Comparison of ENCODE assay signal across 8 mouse cellular contexts in genomic region chr13:3540166-3540565, GRCm38 (mm10). TPM values are rescaled to one million over a fixed set of nuclear protein-coding genes. Genes with fewer than 3 reads are reported as not detected.
A peak's percentile ranks its signal among the peaks of the same experiment; 100 is the strongest.
DNase-seq lines count a peak whose midpoint lies in the region; ATAC-seq lines count a peak whose summit lies in the region.

No protein-coding gene starts in this region.

- DNase-seq in liver, embryonic 11.5 days (ENCODE audit: low spot score) = no peak
- no peak for DNase-seq in liver
- DNase-seq in forebrain, embryonic 11.5 days (ENCODE audit: low spot score) = peak; percentile 54
- DNase-seq in embryo, embryonic 9.5 days (ENCODE audit: extremely low spot score) = no peak
- DNase-seq in ovary, postnatal 10 days (ENCODE audit: low spot score) = no peak

- H3K27me3 ChIP-seq in liver, embryonic 11.5 days (replicated peaks; ENCODE audit: control insufficient read depth, insufficient read depth, low read length) = no peaks in the 10 kb centered on the region
- H3K27me3 ChIP-seq in forebrain, embryonic 11.5 days (ENCODE audit: control insufficient read depth, insufficient read depth, low read length) = no peaks in the 10 kb centered on the region
- H3K27me3 ChIP-seq in limb, embryonic 12.5 days = no peaks in the 10 kb centered on the region
- H3K27me3 ChIP-seq in neural tube, embryonic 15.5 days (replicated peaks) = no peaks in the 10 kb centered on the region

- WGBS in liver, embryonic 11.5 days = 52% methylated on average over 2 of the region's 2 CpGs
- WGBS in forebrain, embryonic 11.5 days = 25% methylated on average over 2 of the region's 2 CpGs
- WGBS in limb, embryonic 12.5 days = 14% methylated on average over 2 of the region's 2 CpGs
- WGBS in neural tube, embryonic 15.5 days = 15% methylated on average over 2 of the region's 2 CpGs

- no peak overlapping the region for H3K27ac ChIP-seq in liver, embryonic 11.5 days (ENCODE audit: low read depth, low read length)
- no peak overlapping the region for H3K27ac ChIP-seq in forebrain, embryonic 11.5 days (ENCODE audit: low read depth, low read length)
- no peak overlapping the region for H3K27ac ChIP-seq in limb, embryonic 12.5 days
- no peak overlapping the region; the same call in 1 of the 2 replicates for H3K27ac ChIP-seq in neural tube, embryonic 15.5 days (replicated peaks)

- no peaks in the 10 kb centered on the region; the same call in 1 of the 2 replicates for H3K36me3 ChIP-seq in liver, embryonic 11.5 days (ENCODE audit: control insufficient read depth, insufficient read depth, low read length)
- no peaks in the 10 kb centered on the region for H3K36me3 ChIP-seq in forebrain, embryonic 11.5 days (ENCODE audit: control insufficient read depth, insufficient read depth, low read length)
- H3K36me3 ChIP-seq in limb, embryonic 12.5 days = no peaks in the 10 kb centered on the region
- no peaks in the 10 kb centered on the region for H3K36me3 ChIP-seq in neural tube, embryonic 15.5 days

- peak overlapping the region; percentile 85; the same call in 1 of the 2 replicates for H3K4me3 ChIP-seq in liver, embryonic 11.5 days (ENCODE audit: low read depth, low read length)
- peak overlapping the region; percentile 91; the same call in 1 of the 2 replicates for H3K4me3 ChIP-seq in forebrain, embryonic 11.5 days (ENCODE audit: low read depth, low read length)
- peak overlapping the region; percentile 92 for H3K4me3 ChIP-seq in limb, embryonic 12.5 days (replicated peaks)
- peak overlapping the region; percentile 96 for H3K4me3 ChIP-seq in neural tube, embryonic 15.5 days (replicated peaks)

- peak overlapping the region; percentile 82 for H3K4me2 ChIP-seq in liver, embryonic 11.5 days
- peak overlapping the region; percentile 59 for H3K4me2 ChIP-seq in forebrain, embryonic 11.5 days (ENCODE audit: low read depth, low read length, severe bottlenecking)
- peak overlapping the region; percentile 82 for H3K4me2 ChIP-seq in limb, embryonic 12.5 days
- peak overlapping the region; percentile 76 for H3K4me2 ChIP-seq in neural tube, embryonic 15.5 days

- ATAC-seq in liver, embryonic 11.5 days (replicated peaks; ENCODE audit: low FRiP score) = no peak
- 0 out of 2 replicates have a peak, but pooled peaks have one; percentile 2 for ATAC-seq in forebrain, embryonic 11.5 days (replicated peaks; ENCODE audit: low FRiP score)
- no peak for ATAC-seq in limb, embryonic 12.5 days (ENCODE audit: insufficient number of reproducible peaks, insufficient read depth, low FRiP score, low TSS enrichment, low read depth)
- no peak for ATAC-seq in neural tube, embryonic 15.5 days (ENCODE audit: low FRiP score)
- no peak for ATAC-seq in erythroid progenitor cell, adult 5-6 weeks (replicated peaks; ENCODE audit: low FRiP score, poor library complexity, severe bottlenecking)

- H3K9ac ChIP-seq in liver, embryonic 11.5 days (ENCODE audit: low read depth, low read length) = no peak overlapping the region
- H3K9ac ChIP-seq in forebrain, embryonic 11.5 days (ENCODE audit: low read length) = no peak overlapping the region
- H3K9ac ChIP-seq in limb, embryonic 12.5 days (replicated peaks) = no peak overlapping the region
- H3K9ac ChIP-seq in neural tube, embryonic 15.5 days (replicated peaks) = 0 out of 2 replicates have a peak overlapping the region, but pooled peaks have one; percentile 18

- no peaks in the 10 kb centered on the region for H3K9me3 ChIP-seq in liver, embryonic 11.5 days (ENCODE audit: control insufficient read depth, low read length)
- no peaks in the 10 kb centered on the region; the same call in 1 of the 2 replicates for H3K9me3 ChIP-seq in forebrain, embryonic 11.5 days (ENCODE audit: control insufficient read depth, low read length)
- peaks cover 6% of the 10 kb centered on the region for H3K9me3 ChIP-seq in limb, embryonic 12.5 days
- H3K9me3 ChIP-seq in neural tube, embryonic 15.5 days (replicated peaks) = no peaks in the 10 kb centered on the region

- H3K4me1 ChIP-seq in liver, embryonic 11.5 days (replicated peaks; ENCODE audit: control insufficient read depth, insufficient read depth, low read length) = peaks cover 20% of the 10 kb centered on the region
- peaks cover 16% of the 10 kb centered on the region for H3K4me1 ChIP-seq in forebrain, embryonic 11.5 days (replicated peaks; ENCODE audit: control insufficient read depth, insufficient read depth, low read length)
- peaks cover 19% of the 10 kb centered on the region for H3K4me1 ChIP-seq in limb, embryonic 12.5 days (replicated peaks)
- peaks cover 52% of the 10 kb centered on the region for H3K4me1 ChIP-seq in neural tube, embryonic 15.5 days

RNA-seq across cellular contexts. Expression of gene Gdi2, which starts 2.3 kb away (rescaled TPM):
- 354 and 364 TPM in 2 replicates for polyA plus RNA-seq in liver, embryonic 11.5 days (2014; fragmentation: Nextera tagmentation; extraction: Ambion mirVana)
- polyA plus RNA-seq in forebrain, embryonic 11.5 days (2014; fragmentation: Nextera tagmentation; extraction: Ambion mirVana) = 493 and 502 TPM in 2 replicates
- 416 and 425 TPM in 2 replicates for polyA plus RNA-seq in limb, embryonic 12.5 days (2016; fragmentation: Nextera tagmentation; extraction: Ambion mirVana)
- 408 and 409 TPM in 2 replicates for polyA plus RNA-seq in neural tube, embryonic 15.5 days (2015; fragmentation: Nextera tagmentation; extraction: Ambion mirVana)
- 167 and 189 TPM in 2 replicates for total RNA-seq in erythroid progenitor cell, adult 5-6 weeks (2015; ENCODE audit: low replicate concordance)
- total RNA-seq in erythroid progenitor cell, adult 5-6 weeks (2017; ENCODE audit: low replicate concordance) = 191 and 192 TPM in 2 replicates
